Mouse (Mus musculus): ENCODE measurements around the gene Ublcp1.
"Not testable (repeated sequence)": the region's sequence is repeated elsewhere in the genome, so short reads cannot be mapped to it uniquely, and the experiment has no call there.

Ublcp1 gene

DNA sequence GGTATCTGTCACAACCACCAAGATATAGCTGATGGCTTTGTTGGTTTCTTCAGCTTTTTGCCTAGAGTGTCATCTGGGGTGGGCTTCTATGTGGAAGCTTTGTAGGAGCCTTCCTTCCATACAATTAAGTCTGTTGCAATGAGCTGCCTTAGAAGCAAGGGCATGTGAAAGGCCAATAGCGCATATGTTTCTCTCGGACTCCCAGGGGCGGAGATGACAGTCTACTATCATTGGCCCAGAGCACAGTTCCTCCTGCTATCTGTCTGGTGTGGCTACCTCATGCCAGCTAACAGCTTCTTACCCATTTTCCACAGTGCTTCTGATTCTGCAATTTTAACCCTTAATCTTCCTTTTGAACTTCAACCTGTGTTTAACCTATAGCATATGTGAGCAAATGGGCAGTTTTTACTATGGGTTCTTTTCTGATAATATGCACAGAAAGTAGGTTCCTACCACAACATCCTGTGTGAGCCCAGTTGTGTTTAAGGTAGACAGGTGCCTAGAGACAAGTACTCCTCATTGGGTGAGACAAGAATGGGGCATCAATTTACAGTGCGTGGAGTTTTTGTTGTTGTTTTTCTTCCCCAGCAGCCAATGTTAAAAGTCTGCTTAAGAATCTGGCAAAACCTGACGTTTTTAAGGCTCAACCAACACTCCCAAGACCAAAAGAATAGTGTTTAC, 24.5 kb upstream of the Ublcp1 start:
- no peak for DNase-seq (ENCODE audit: extremely low spot score, low spot score)

DNA sequence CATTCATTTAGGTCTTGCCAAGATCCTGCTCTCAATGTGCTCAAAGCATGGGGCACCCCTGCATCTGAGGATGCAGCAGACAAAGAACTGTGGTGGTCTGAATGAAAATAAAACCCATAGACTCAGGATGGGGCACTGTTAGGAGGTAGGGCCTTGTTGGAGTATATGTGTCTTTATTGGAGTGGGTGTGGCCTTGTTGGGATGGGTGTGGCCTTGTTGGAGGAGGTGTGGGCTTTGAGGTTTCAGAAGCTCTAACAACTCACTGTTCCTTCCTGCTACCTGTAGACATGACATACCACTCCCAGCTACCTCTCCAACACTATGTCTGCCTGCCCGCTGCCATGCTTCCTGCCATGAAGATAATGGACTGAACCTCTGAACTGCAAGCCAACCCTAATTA, 18.8 kb upstream of the Ublcp1 start:
- no peak for DNase-seq (ENCODE audit: extremely low spot score, low spot score)

GRCm38 (mm10) chr11:44485089-44485736, 14.9 kb upstream of the Ublcp1 start:
- DNase-seq (ENCODE audit: extremely low spot score, low spot score): no peak

DNA sequence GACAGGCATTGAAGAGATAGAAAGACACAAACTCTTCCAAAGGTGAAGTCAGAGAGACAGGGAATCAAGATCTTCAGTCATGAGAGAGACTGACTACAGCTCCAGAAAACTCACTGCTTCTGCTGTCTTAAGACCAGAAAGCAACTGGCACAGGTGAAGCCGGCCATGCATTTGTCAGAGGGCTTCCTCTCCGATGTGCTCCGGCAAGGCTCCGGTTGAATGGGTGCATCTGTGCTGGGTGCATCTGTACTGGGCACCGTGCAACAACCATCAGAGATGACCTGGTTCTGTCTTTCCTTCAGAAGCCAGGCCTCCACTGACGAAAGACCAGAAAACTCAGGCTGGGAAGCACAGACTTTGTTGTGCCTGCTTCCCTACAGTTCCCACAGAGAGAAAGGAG, 9.9 kb upstream of the Ublcp1 start:
- no peak for DNase-seq (ENCODE audit: extremely low spot score, low spot score)

- DNase-seq (ENCODE audit: extremely low spot score, low spot score): no peak
These were observed 8.1 kb upstream of the Ublcp1 start for GRCm38 (mm10) chr11:44478382-44478781.

DNA sequence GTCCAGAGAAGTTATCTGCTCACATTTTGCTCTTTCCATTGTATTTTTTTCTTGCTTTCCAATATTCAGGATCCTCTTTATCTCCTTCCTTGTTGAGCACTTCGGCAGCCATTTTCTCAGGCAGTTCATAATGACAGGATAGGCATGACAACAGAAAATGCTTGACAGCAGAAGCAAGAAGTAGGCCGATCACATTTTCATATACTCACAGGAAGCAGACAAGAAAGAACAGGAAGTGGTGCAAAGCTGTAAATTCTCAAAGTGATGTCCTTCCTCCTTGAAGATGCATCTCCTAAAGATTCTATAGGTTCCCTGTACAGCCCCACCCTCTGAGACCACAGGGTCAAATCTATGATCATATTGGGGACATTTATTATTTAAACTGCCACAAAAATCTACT, 6.1 kb upstream of the Ublcp1 start:
- no peak for DNase-seq (ENCODE audit: extremely low spot score, low spot score)

- DNase-seq (ENCODE audit: extremely low spot score, low spot score): no peak
These were observed 5.2 kb upstream of the Ublcp1 start for GRCm38 (mm10) chr11:44475467-44475866.

GRCm38 (mm10) chr11:44471337-44471995, 1.2 kb upstream of the Ublcp1 start:
- DNase-seq (ENCODE audit: extremely low spot score, low spot score): peak; percentile 21

DNA sequence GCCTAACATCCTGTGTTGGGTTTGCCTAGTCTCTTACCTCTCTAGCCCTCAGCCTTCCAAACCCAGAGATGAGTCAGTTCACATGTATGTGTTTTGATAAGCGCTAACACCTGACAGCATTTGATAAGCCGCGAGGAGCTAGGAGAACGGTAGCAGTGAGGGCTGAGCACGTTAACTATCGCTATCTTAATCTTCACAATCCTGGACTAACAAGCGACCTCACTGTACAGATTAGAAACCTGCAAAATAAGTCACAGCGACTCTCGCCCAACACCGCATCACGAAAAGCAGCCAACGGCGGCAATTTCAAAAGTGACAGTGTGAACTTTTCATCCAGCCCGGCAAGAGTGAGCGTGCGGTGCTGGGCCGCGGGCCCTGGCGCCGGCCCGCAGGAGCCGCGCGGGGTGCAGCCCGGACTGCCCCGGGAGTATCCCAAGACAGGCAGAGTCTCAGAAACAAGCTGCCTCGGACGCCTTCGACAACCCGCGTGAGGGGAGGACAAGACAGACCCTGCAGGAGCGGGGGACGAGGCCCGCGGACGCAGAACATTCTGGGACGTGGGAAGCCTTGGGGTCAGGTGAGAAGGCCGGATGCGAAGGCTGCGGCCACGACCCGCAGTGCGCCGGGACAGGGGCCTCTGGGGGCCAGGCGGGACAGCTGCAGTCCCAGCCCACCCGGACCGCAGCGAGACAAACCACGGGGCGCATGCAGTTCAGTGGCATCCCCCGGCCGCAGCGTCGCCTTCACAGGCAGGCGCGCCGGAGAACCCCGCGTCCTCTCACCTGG, 459 bp downstream of the Ublcp1 start:
- DNase-seq (ENCODE audit: extremely low spot score, low spot score): no peak

DNA sequence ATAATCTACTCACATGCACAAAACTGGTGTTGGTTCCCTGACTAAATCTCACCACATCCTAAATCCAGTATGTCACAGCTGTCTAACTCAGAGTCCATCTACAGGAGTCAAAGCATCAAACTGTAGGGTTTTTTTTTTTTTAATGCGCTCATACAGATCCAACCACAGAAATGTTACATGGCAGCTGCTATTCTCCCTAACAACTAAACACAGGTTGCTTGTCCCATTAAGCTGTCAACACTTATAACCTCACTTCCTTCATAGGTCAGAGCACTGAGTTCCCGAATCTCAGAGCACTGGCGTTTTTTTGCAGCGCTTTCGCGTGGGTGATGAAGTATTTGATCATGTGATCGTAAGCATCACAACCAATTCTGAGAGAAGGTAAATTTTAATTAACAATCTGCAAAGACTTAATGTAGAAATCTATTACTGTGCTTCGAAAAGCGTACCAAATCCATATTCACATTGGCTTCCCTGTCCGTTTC, 1.9 kb downstream of the Ublcp1 start:
- no peak for DNase-seq (ENCODE audit: extremely low spot score, low spot score)

GRCm38 (mm10) chr11:44466949-44467442, 3.3 kb downstream of the Ublcp1 start:
- no peak for DNase-seq (ENCODE audit: extremely low spot score, low spot score)

DNA sequence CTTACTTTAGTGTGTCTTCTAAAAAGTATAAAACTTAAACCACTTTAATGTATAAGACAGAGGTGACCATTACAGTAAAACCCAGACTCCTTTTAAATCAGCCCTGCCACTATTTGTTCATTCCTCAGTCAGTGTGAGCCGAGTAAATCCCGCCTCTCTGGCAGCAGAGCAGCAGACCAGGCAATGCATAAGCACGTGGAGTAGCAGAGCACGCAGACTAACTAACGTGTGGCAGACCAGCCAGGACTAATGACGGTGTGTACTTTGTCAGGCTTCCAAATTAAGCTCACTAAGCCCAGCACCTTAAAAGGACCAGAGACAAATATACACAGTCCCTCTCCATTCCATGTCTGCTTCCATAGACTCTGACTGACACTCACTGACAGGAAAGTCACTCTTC, 8.8 kb downstream of the Ublcp1 start:
- DNase-seq (ENCODE audit: extremely low spot score, low spot score): no peak

DNA sequence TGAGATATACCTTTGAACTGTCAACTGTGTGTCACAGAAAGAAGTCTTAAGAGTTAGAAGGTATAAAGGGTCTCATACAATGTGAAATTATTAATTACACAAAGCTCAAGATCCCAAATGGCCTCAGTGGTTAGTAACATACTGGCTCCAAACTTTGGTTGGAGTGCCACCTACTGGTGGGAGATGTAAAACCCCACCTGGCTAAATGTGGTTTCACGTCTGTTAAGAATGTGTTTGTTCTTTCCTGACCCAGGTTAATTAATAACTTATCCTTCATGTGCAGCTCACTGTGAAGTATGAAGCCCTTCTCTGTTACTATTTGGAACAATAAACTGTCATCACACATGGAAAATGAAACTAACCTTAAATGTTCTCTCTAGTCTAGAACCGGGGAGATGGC, 16.9 kb downstream of the Ublcp1 start:
- DNase-seq (ENCODE audit: extremely low spot score, low spot score): peak; percentile 20

- DNase-seq (ENCODE audit: extremely low spot score, low spot score): not testable (repeated sequence)
These were observed 18.3 kb downstream of the Ublcp1 start for GRCm38 (mm10) chr11:44452016-44452415.

- no peak for DNase-seq (ENCODE audit: extremely low spot score, low spot score)
These were observed 19.3 kb downstream of the Ublcp1 start for GRCm38 (mm10) chr11:44451046-44451445.

- no peak for DNase-seq (ENCODE audit: extremely low spot score, low spot score)
These were observed 32.5 kb downstream of the Ublcp1 start for GRCm38 (mm10) chr11:44437786-44438185.

DNA sequence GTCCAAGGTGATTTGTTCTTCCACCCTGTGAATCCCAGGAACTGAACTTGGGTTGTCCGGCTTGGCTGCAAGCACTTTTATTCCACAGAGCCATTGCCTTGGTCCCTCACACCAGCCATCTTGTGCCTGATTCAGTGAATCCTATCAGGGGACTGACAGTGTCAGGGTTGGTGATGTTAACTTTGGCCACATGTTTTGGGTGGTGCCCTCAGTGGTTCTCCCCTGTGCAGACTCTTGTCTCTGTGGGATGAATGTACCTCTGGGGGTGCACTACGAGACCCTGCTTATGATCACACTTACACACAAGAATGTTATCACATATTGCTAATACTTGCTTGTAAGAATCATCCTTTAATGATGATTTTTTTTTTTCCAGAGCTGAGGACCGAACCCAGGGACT, 40.3 kb downstream of the Ublcp1 start:
- DNase-seq (ENCODE audit: extremely low spot score, low spot score): no peak

DNA sequence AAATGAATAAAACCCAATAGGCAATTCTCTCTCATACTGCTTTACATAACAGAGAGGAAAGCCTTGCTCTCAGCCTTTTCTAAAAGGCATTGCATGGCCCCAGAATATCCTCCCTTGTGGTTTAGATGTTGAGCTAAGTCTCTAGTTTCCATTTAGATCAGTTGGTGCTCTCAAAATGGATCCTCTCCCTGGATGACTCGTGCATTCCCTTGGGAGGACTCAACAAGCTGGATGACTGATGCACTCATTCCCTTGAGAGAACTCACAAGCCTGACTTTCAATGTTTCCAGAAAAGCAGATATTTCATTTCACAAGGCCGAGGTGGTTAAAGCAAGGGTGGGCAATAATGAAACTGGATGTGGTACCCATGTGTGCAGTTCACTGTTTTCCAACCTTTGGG, 42.3 kb downstream of the Ublcp1 start:
- DNase-seq (ENCODE audit: extremely low spot score, low spot score): no peak

- no peak for DNase-seq (ENCODE audit: extremely low spot score, low spot score)
These were observed 44.7 kb downstream of the Ublcp1 start for GRCm38 (mm10) chr11:44425626-44426025.

- no peak for DNase-seq (ENCODE audit: extremely low spot score, low spot score)
These were observed 45.3 kb downstream of the Ublcp1 start for GRCm38 (mm10) chr11:44425006-44425405.

- DNase-seq (ENCODE audit: extremely low spot score, low spot score): no peak
These were observed 46.3 kb downstream of the Ublcp1 start for GRCm38 (mm10) chr11:44423955-44424354.

GRCm38 (mm10) chr11:44423261-44423660, 47.0 kb downstream of the Ublcp1 start:
- DNase-seq (ENCODE audit: extremely low spot score, low spot score): no peak
